Mouse (Mus musculus): ENCODE results near the gene Grin3b. TPM values are rescaled to one million over a fixed set of nuclear protein-coding genes. Genes with fewer than 3 reads are reported as not detected.

The Grin3b gene
- total and polyA plus RNA-seq, 2 experiments from 2014 or later = 0.14 to 0.18 TPM

- TF ChIP-seq CTCF (IDR thresholded peaks at IDR 0.05; ENCODE audit: low read depth) = no peak
- Histone ChIP-seq H3K36me3 (ENCODE audit: insufficient read depth) (no peaks in the 10 kb centered on the region), H3K4me2 (ENCODE audit: low read depth) (no peak overlapping the region), H3K9me3 (ENCODE audit: low read length) (no peaks in the 10 kb centered on the region), H3K4me3 (ENCODE audit: low read depth, low read length) (no peak overlapping the region), H3K4me1 (ENCODE audit: insufficient read depth) (no peaks in the 10 kb centered on the region), H3K9ac (no peak overlapping the region), H3K27ac (ENCODE audit: low read depth, low read length) (no peak overlapping the region), H3K27me3 (ENCODE audit: insufficient read depth, low read length) (peaks cover 6% of the 10 kb centered on the region)
- DNase-seq = no peak
- WGBS = 79% methylated on average over 16 of the region's 16 CpGs
- no peak for ATAC-seq
These were observed 24.0 kb downstream of the Grin3b start for GRCm38 (mm10) chr10:79994397-79995115.

GRCm38 (mm10) chr10:79995636-79996035 lies 25.1 kb downstream of the Grin3b start:
- 79% methylated on average over 1 of the region's 1 CpGs for WGBS
- H3K4me2 ChIP-seq (ENCODE audit: low read depth) = no peak overlapping the region
- no peak overlapping the region for H3K4me3 ChIP-seq (ENCODE audit: low read depth, low read length)
- H3K27me3 ChIP-seq (ENCODE audit: insufficient read depth, low read length) = no peaks in the 10 kb centered on the region
- TF ChIP-seq CTCF (IDR thresholded peaks at IDR 0.05; ENCODE audit: low read depth) = no peak
- no peak overlapping the region for H3K9ac ChIP-seq
- H3K9me3 ChIP-seq (ENCODE audit: low read length) = no peaks in the 10 kb centered on the region
- H3K4me1 ChIP-seq (ENCODE audit: insufficient read depth) = no peaks in the 10 kb centered on the region
- ATAC-seq (no peak), DNase-seq (no peak)
- no peak overlapping the region for H3K27ac ChIP-seq (ENCODE audit: low read depth, low read length)
- H3K36me3 ChIP-seq (ENCODE audit: insufficient read depth) = no peaks in the 10 kb centered on the region

GRCm38 (mm10) chr10:79996272-79997033 lies 25.9 kb downstream of the Grin3b start, which contains the start of gene Abca7:
TSS of gene Abca7 (plus strand) at chr10:79996494.
- Histone ChIP-seq H3K4me2 (ENCODE audit: low read depth) (peak within 1 kb of the TSS; percentile 79), H3K36me3 (ENCODE audit: insufficient read depth) (no peaks in the 10 kb centered on the region), H3K4me3 (ENCODE audit: low read depth, low read length) (peak within 1 kb of the TSS; percentile 44), H3K9ac (peak within 1 kb of the TSS; percentile 43), H3K27ac (ENCODE audit: low read depth, low read length) (0 out of 2 replicates have a peak within 1 kb of the TSS, but pooled peaks have one; percentile 23), H3K4me1 (ENCODE audit: insufficient read depth) (no peaks in the 10 kb centered on the region), H3K9me3 (ENCODE audit: low read length) (no peaks in the 10 kb centered on the region), H3K27me3 (ENCODE audit: insufficient read depth, low read length) (no peaks in the 10 kb centered on the region)
- under 1% methylated on average over 34 of the region's 34 CpGs for WGBS
- peak; percentile 6; the same call in 1 of the 2 replicates for TF ChIP-seq CTCF (IDR thresholded peaks at IDR 0.05; ENCODE audit: low read depth)
- DNase-seq (peak; percentile 97), ATAC-seq (peak; percentile 95)

GRCm38 (mm10) chr10:79997034-79997760 lies 26.7 kb downstream of the Grin3b start:
- H3K4me3 ChIP-seq (ENCODE audit: low read depth, low read length) = peak overlapping the region; percentile 44
- H3K4me2 ChIP-seq (ENCODE audit: low read depth) = peak overlapping the region; percentile 79
- WGBS = 2% methylated on average over 35 of the region's 35 CpGs
- no peaks in the 10 kb centered on the region for H3K9me3 ChIP-seq (ENCODE audit: low read length)
- no peaks in the 10 kb centered on the region for H3K4me1 ChIP-seq (ENCODE audit: insufficient read depth)
- ATAC-seq (peak; percentile 83), DNase-seq (peak; percentile 90)
- TF ChIP-seq CTCF (IDR thresholded peaks at IDR 0.05; ENCODE audit: low read depth) = no peak
- H3K27ac ChIP-seq (ENCODE audit: low read depth, low read length) = 0 out of 2 replicates have a peak overlapping the region, but pooled peaks have one; percentile 23
- peak overlapping the region; percentile 43; the same call in 1 of the 2 replicates for H3K9ac ChIP-seq
- no peaks in the 10 kb centered on the region for H3K27me3 ChIP-seq (ENCODE audit: insufficient read depth, low read length)
- H3K36me3 ChIP-seq (ENCODE audit: insufficient read depth) = no peaks in the 10 kb centered on the region

GRCm38 (mm10) chr10:79997819-79998218 lies 27.3 kb downstream of the Grin3b start:
- peaks cover 2% of the 10 kb centered on the region; the same call in 1 of the 2 replicates for H3K27me3 ChIP-seq (ENCODE audit: insufficient read depth, low read length)
- H3K27ac ChIP-seq (ENCODE audit: low read depth, low read length) = no peak overlapping the region
- H3K36me3 ChIP-seq (ENCODE audit: insufficient read depth) = no peaks in the 10 kb centered on the region
- 8% methylated on average over 15 of the region's 15 CpGs for WGBS
- TF ChIP-seq CTCF (IDR thresholded peaks at IDR 0.05; ENCODE audit: low read depth) = no peak
- ATAC-seq = 0 out of 2 replicates have a peak, but pooled peaks have one; percentile 4
- no peaks in the 10 kb centered on the region for H3K9me3 ChIP-seq (ENCODE audit: low read length)
- H3K4me3 ChIP-seq (ENCODE audit: low read depth, low read length) = peak overlapping the region; percentile 44
- H3K4me1 ChIP-seq (ENCODE audit: insufficient read depth) = no peaks in the 10 kb centered on the region
- peak overlapping the region; percentile 79 for H3K4me2 ChIP-seq (ENCODE audit: low read depth)
- H3K9ac ChIP-seq = peak overlapping the region; percentile 43; the same call in 1 of the 2 replicates
- peak; percentile 41 for DNase-seq

- Histone ChIP-seq H3K36me3 (ENCODE audit: insufficient read depth) (no peaks in the 10 kb centered on the region), H3K9me3 (ENCODE audit: low read length) (no peaks in the 10 kb centered on the region), H3K9ac (no peak overlapping the region), H3K4me1 (ENCODE audit: insufficient read depth) (no peaks in the 10 kb centered on the region), H3K27ac (ENCODE audit: low read depth, low read length) (no peak overlapping the region), H3K4me2 (ENCODE audit: low read depth) (no peak overlapping the region), H3K27me3 (ENCODE audit: insufficient read depth, low read length) (peaks cover 9% of the 10 kb centered on the region; the same call in 1 of the 2 replicates), H3K4me3 (ENCODE audit: low read depth, low read length) (no peak overlapping the region)
- ATAC-seq (no peak), DNase-seq (no peak)
- 79% methylated on average over 9 of the region's 9 CpGs for WGBS
- TF ChIP-seq CTCF (IDR thresholded peaks at IDR 0.05; ENCODE audit: low read depth) = no peak
These were observed 31.4 kb downstream of the Grin3b start for GRCm38 (mm10) chr10:80001945-80002344.

All from forebrain, postnatal 0 days (tissue).